7 mouse cellular contexts compared by ENCODE assay signal in the genomic region with DNA sequence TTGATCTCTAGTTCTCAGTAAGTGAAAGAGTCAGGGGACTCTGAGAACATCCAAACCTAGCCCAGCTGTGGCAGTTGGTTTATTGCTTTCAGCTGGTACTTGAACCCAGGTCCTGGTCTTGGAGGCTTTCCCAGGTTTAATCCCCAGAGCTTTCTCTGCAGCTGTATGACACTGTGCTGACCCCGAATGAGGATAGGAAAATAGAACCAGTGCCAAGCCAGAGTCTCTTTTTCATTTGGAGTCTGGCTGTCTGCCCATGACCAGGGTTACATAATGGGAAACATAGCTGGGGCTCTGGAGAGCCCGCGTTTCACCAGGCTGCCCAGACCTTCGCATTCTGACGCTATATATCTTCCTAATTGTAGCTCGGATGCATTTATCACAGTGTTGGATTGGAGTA.
DNase-seq lines count a peak whose midpoint lies in the region; ATAC-seq lines count a peak whose summit lies in the region.

No protein-coding gene starts in this region.

- DNase-seq in adrenal gland, postnatal 10 days: peak; percentile 95
- DNase-seq in cerebellum, adult 18-20 months: peak; percentile 66 to 69
- DNase-seq in gastrocnemius, postnatal 25 days: peak; percentile 90
- DNase-seq in kidney, adult 11 months: peak; percentile 93
- DNase-seq in left cerebral cortex, postnatal 25 days (ENCODE audit: low spot score in 2 of 2): peak; percentile 57 to 69

- H3K36me3 ChIP-seq in neural tube, embryonic 15.5 days: peaks cover 4% of the 10 kb centered on the region
- no peaks in the 10 kb centered on the region; the same call in 1 of the 2 replicates for H3K36me3 ChIP-seq in midbrain, embryonic 15.5 days (replicated peaks)

- H3K9ac ChIP-seq in neural tube, embryonic 15.5 days (replicated peaks): no peak overlapping the region
- no peak overlapping the region for H3K9ac ChIP-seq in midbrain, embryonic 15.5 days

- WGBS in neural tube, embryonic 15.5 days: 26% methylated on average over 6 of the region's 6 CpGs
- WGBS in midbrain, embryonic 15.5 days: 63% methylated on average over 6 of the region's 6 CpGs

- peak overlapping the region; percentile 63 for H3K27ac ChIP-seq in neural tube, embryonic 15.5 days (replicated peaks)
- no peak overlapping the region for H3K27ac ChIP-seq in midbrain, embryonic 15.5 days

- H3K9me3 ChIP-seq in neural tube, embryonic 15.5 days (replicated peaks): no peaks in the 10 kb centered on the region
- no peaks in the 10 kb centered on the region for H3K9me3 ChIP-seq in midbrain, embryonic 15.5 days

- no peaks in the 10 kb centered on the region for H3K27me3 ChIP-seq in neural tube, embryonic 15.5 days (replicated peaks)
- H3K27me3 ChIP-seq in midbrain, embryonic 15.5 days (replicated peaks): no peaks in the 10 kb centered on the region

- peaks cover 38% of the 10 kb centered on the region for H3K4me1 ChIP-seq in neural tube, embryonic 15.5 days
- H3K4me1 ChIP-seq in midbrain, embryonic 15.5 days: no peaks in the 10 kb centered on the region

- no peak overlapping the region for H3K4me3 ChIP-seq in neural tube, embryonic 15.5 days (replicated peaks)
- no peak overlapping the region for H3K4me3 ChIP-seq in midbrain, embryonic 15.5 days

- H3K4me2 ChIP-seq in neural tube, embryonic 15.5 days: no peak overlapping the region
- no peak overlapping the region for H3K4me2 ChIP-seq in midbrain, embryonic 15.5 days

- ATAC-seq in neural tube, embryonic 15.5 days (ENCODE audit: low FRiP score): peak; percentile 78
- no peak for ATAC-seq in midbrain, embryonic 15.5 days (replicated peaks)

- intact Hi-C loops in left cerebral cortex, postnatal 25 days (cut with DNase I): no loop called here
